Mouse (Mus musculus) hindbrain, embryonic 16.5 days (tissue): ENCODE measurements around the gene Cct8. TPM values are rescaled to one million over a fixed set of nuclear protein-coding genes. Genes with fewer than 3 reads are reported as not detected.

Experiments
- ATAC-seq: fragments of 200-750 bp; cut with Nextera tagmentation; 2 replicates; pipeline ENCODE4 v1.8.0; 2017; ENCODE audit warnings: moderate TSS enrichment, moderate library complexity
- H3K27ac ChIP-seq: fragments of 300-500 bp; sonication (generic); 2 replicates; pipeline ENCODE4 v1.5.1; 2014; ENCODE audit warnings: low read depth, mild to moderate bottlenecking, control low read depth, low read length, moderate library complexity
- H3K27me3 ChIP-seq: fragments of 300-500 bp; sonication (generic); replicated peaks from 2 replicates; pipeline ENCODE4 v1.6.1; 2014; ENCODE audit warnings: low read length; ENCODE audit not compliant: control insufficient read depth, insufficient read depth
- H3K36me3 ChIP-seq: fragments of 300-500 bp; sonication (generic); 2 replicates; pipeline ENCODE4 v1.6.1; 2014; ENCODE audit warnings: mild to moderate bottlenecking, low read length, moderate library complexity, mixed read lengths; ENCODE audit not compliant: control insufficient read depth, insufficient read depth
- H3K4me1 ChIP-seq: fragments of 300-500 bp; sonication (generic); 2 replicates; pipeline ENCODE4 v1.6.1; 2014; ENCODE audit warnings: low read depth, low read length; ENCODE audit not compliant: control insufficient read depth, insufficient read depth
- H3K4me2 ChIP-seq: fragments of 300-500 bp; sonication (generic); 2 replicates; pipeline ENCODE4 v1.6.1; 2014; ENCODE audit warnings: mild to moderate bottlenecking, low read length, control low read depth, moderate library complexity
- H3K4me3 ChIP-seq: fragments of 300-500 bp; sonication (generic); 2 replicates; pipeline ENCODE4 v1.5.1; 2014; ENCODE audit warnings: mild to moderate bottlenecking, low read length, control low read depth, moderate library complexity
- H3K9ac ChIP-seq: fragments of 300-500 bp; sonication (generic); 2 replicates; pipeline ENCODE4 v1.6.1; 2014; ENCODE audit warnings: low read depth, mild to moderate bottlenecking, control low read depth, low read length, moderate library complexity
- H3K9me3 ChIP-seq: fragments of 300-500 bp; sonication (generic); 2 replicates; pipeline ENCODE4 v1.6.1; 2014; ENCODE audit warnings: mild to moderate bottlenecking, low read length, moderate library complexity; ENCODE audit not compliant: control insufficient read depth
- WGBS: fragments of 180-500 bp; shearing (Covaris S2); extraction: QIAGEN DNeasy Blood & Tissue Kit; methylation state at CpG from one replicate; pipeline ENCODE4 v1.1.7; 2014; 5-methylcytosine and 5-hydroxymethylcytosine counted together
- polyA plus RNA-seq: library from polyadenylated mRNA; unstranded; fragments of >200 nt; fragmentation: Nextera tagmentation; extraction: Ambion mirVana; gene quantifications from 2 replicates; pipeline ENCODE4 v1.2.1, GENCODE M21; 2015

The Cct8 gene
- polyA plus RNA-seq, 1 experiment from 2014 or later, result 404 TPM

DNA sequence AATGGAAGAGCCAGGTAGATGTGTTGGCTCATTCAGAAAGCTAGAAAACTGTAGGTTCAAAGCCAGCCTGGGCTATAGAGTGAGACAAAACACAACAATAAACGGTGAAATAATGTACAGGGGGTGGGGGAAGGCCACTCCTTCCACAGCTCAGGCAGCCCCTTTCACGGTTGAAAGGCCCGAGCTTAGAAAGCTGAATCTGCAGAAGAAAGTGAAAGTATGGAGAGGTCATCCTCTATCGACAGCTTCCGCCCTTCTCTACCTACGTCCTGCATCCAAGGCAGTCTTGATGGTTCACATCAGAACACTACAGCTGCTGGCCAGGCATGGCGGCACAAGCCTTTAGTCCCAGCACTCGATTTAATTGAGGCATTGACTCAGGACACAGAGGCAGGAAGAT, 57.0 kb downstream of the Cct8 start:
- Histone ChIP-seq H3K4me1 (peaks cover 11% of the 10 kb centered on the region), H3K36me3 (0 out of 2 replicates have a peak, but pooled peaks cover 3% of the 10 kb centered on the region), H3K4me2 (no peak overlapping the region), H3K9ac (no peak overlapping the region), H3K27me3 (no peaks in the 10 kb centered on the region), H3K27ac (no peak overlapping the region), H3K9me3 (no peaks in the 10 kb centered on the region), H3K4me3 (no peak overlapping the region)
- 94% methylated on average over 8 of the region's 8 CpGs for WGBS
- ATAC-seq, result no peak

DNA sequence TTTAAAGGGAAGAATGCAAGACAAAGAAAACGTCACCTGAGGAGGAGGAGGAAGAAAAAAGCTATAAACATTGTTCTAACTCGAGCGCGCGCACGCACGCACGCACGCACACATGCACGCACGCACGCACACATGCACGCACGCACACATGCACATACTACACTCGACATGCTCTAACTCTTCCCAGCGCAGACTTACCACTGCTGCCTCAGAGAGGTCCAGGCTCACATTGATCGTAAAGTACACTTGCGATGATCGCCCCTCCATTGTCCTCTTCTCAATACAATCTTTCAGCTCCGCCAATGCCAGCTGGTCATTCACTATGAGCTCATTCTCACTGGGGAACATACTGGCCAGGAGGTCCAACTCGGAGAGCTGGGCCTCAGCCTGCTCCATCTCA, 58.6 kb downstream of the Cct8 start:
- Histone ChIP-seq H3K27ac (no peak overlapping the region), H3K36me3 (0 out of 2 replicates have a peak, but pooled peaks cover 3% of the 10 kb centered on the region), H3K27me3 (no peaks in the 10 kb centered on the region), H3K4me2 (no peak overlapping the region), H3K4me3 (no peak overlapping the region), H3K9ac (no peak overlapping the region), H3K4me1 (peaks cover 11% of the 10 kb centered on the region), H3K9me3 (no peaks in the 10 kb centered on the region)
- no peak for ATAC-seq
- WGBS, result 94% methylated on average over 21 of the region's 21 CpGs

- Histone ChIP-seq H3K9ac (no peak overlapping the region), H3K9me3 (no peaks in the 10 kb centered on the region), H3K27me3 (no peaks in the 10 kb centered on the region), H3K27ac (no peak overlapping the region), H3K4me3 (no peak overlapping the region), H3K4me1 (peaks cover 11% of the 10 kb centered on the region), H3K4me2 (no peak overlapping the region), H3K36me3 (0 out of 2 replicates have a peak, but pooled peaks cover 3% of the 10 kb centered on the region)
- 84% methylated on average over 13 of the region's 13 CpGs for WGBS
- no peak for ATAC-seq
These were observed 60.1 kb downstream of the Cct8 start for GRCm38 (mm10) chr16:87435411-87436205.

- no peaks in the 10 kb centered on the region for H3K27me3 ChIP-seq
These were observed 60.7 kb downstream of the Cct8 start for GRCm38 (mm10) chr16:87434946-87435345.

GRCm38 (mm10) chr16:87434266-87434665, 61.4 kb downstream of the Cct8 start:
- Histone ChIP-seq H3K4me1 (peaks cover 6% of the 10 kb centered on the region; the same call in 1 of the 2 replicates), H3K9ac (no peak overlapping the region), H3K36me3 (0 out of 2 replicates have a peak, but pooled peaks cover 3% of the 10 kb centered on the region), H3K27me3 (no peaks in the 10 kb centered on the region), H3K27ac (no peak overlapping the region), H3K4me2 (no peak overlapping the region), H3K4me3 (no peak overlapping the region), H3K9me3 (no peaks in the 10 kb centered on the region)
- ATAC-seq, result no peak
- 94% methylated on average over 7 of the region's 7 CpGs for WGBS

More at GRCm38 (mm10) chr16:87434946-87435345, 60.7 kb downstream of the Cct8 start:
- 83% methylated on average over 6 of the region's 6 CpGs for WGBS
- H3K27ac ChIP-seq, result no peak overlapping the region
- H3K9me3 ChIP-seq, result no peaks in the 10 kb centered on the region
- H3K4me1 ChIP-seq, result peaks cover 11% of the 10 kb centered on the region
- H3K36me3 ChIP-seq, result 0 out of 2 replicates have a peak, but pooled peaks cover 3% of the 10 kb centered on the region
- H3K9ac ChIP-seq, result no peak overlapping the region
- H3K4me2 ChIP-seq, result no peak overlapping the region
- no peak overlapping the region for H3K4me3 ChIP-seq
- no peak for ATAC-seq

Other genes with a start within 250 kb of the Cct8 start
- 20.2 and 22.4 TPM in 2 replicates for gene N6amt1, start 141.7 kb downstream of the Cct8 start, polyA plus RNA-seq
- gene Ltn1, start 63.3 kb downstream of the Cct8 start, polyA plus RNA-seq, result 20.7 and 22.5 TPM in 2 replicates
- 16.3 and 16.5 TPM in 2 replicates for gene Rwdd2b, start 55.3 kb downstream of the Cct8 start, polyA plus RNA-seq
- gene Usp16, start 41.2 kb downstream of the Cct8 start, polyA plus RNA-seq, result 41.4 and 42.8 TPM in 2 replicates
- 0.25 TPM in 1 of 2 replicates, not detected in the other for gene Map3k7cl, start 57.5 kb upstream of the Cct8 start, polyA plus RNA-seq
- gene Bach1, start 203.1 kb upstream of the Cct8 start, polyA plus RNA-seq, result 15.8 and 17.4 TPM in 2 replicates